Mouse (Mus musculus) E14TG2a.4 (cell line): ENCODE data around the gene Ppp2r5a.

Source experiments
- CTCF ChIP-seq: conservative IDR thresholded peaks from 2 replicates; pipeline ENCODE4 v1.5.1; 2014; ENCODE audit warnings: low read length
- NANOG ChIP-seq: IDR thresholded peaks from 2 replicates; pipeline ENCODE4 v1.6.1; 2014; ENCODE audit warnings: borderline replicate concordance, low read length, mixed read lengths

DNA sequence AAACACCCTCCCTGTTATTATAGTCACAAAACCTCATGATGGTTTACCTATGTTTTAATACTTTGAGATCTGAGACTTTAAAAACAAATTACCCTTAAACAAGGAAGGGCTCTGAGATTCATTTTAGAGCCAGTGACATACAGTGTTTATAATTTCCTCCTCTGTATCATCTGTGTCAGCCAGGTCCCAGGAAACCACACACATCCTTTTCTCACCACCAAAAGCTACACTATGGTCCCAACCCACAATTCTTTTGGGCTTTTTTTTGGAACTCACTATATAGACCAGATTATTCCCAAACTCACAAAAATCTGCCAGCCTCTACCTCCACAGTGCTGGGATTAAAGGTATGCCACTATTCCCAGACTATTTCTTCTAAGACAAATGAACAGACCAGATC is 33.9 kb downstream of the Ppp2r5a start:
- TF ChIP-seq CTCF (no peak), NANOG (no peak)
